24 mouse cellular contexts compared by ENCODE assay signal in the genomic region with DNA sequence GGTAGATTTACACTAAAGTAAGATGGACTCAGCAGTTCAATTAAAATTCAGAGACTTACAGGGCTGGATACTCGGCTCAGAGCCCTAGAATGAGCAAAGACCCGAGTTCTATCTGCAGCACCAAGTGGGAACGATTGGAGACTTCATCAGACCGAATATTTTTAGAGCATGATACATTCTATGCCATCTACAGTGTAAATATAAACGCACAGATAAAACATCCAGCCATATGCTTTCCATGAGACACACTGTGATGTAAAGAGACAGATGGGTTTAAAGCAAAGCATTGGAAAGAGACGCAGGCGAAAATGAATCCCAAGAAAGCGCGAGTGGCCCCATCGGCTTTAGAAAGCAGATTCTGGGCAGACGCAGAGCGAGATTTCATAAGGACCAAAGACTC.
DNase-seq lines count a peak whose midpoint lies in the region; ATAC-seq and TF ChIP-seq lines count a peak whose summit lies in the region.
"Had no signal": no experiment of that assay in that cellular context is flagged by ENCODE, and none has a peak within 500 bp of the region (broad histone marks: within the 10 kb centered on the region; RNA-seq: fewer than 3 reads in every experiment).

No protein-coding gene starts in this region.

- no peak overlapping the region for H3K4me3 ChIP-seq in forebrain, embryonic 13.5 days
- no peak overlapping the region for H3K4me3 ChIP-seq in forebrain, embryonic 12.5 days (replicated peaks)
- peak overlapping the region; percentile 16; the same call in 1 of the 2 replicates for H3K4me3 ChIP-seq in left cerebral cortex, adult 2 months
- H3K4me3 ChIP-seq: heart, embryonic 12.5 days; layer of hippocampus, adult 2 months; limb, embryonic 12.5 days; midbrain, embryonic 10.5 days had no signal

- intact Hi-C loops in left cerebral cortex, adult 2 months (cut with DNase I), result loop anchor here (2.0 kb wide), 2 partner anchors 14 to 16 kb away; no protein-coding TSS in a partner anchor
- intact Hi-C loops in left cerebral cortex, postnatal 25 days (cut with DNase I), result loop anchor here (2.0 kb wide), 1 partner anchor 16 kb away; no protein-coding TSS in a partner anchor

- no peak for ATAC-seq in forebrain, embryonic 13.5 days
- no peak for ATAC-seq in forebrain, embryonic 12.5 days (ENCODE audit: low FRiP score)
- ATAC-seq: hindbrain, postnatal 0 days; intestine, embryonic 16.5 days; liver, postnatal 0 days had no signal

- 0 out of 2 replicates have a peak overlapping the region, but pooled peaks have one; percentile 14 for H3K27ac ChIP-seq in forebrain, embryonic 13.5 days
- H3K27ac ChIP-seq in forebrain, embryonic 12.5 days, result no peak overlapping the region
- peak overlapping the region; percentile 80 for H3K27ac ChIP-seq in left cerebral cortex, adult 2 months
- H3K27ac ChIP-seq: hindbrain, postnatal 0 days; layer of hippocampus, adult 2 months; limb, embryonic 12.5 days; midbrain, embryonic 10.5 days had no signal

- H3K27me3 ChIP-seq in forebrain, embryonic 13.5 days, result no peaks in the 10 kb centered on the region
- H3K27me3 ChIP-seq in forebrain, embryonic 12.5 days, result no peaks in the 10 kb centered on the region

- no peaks in the 10 kb centered on the region for H3K9me3 ChIP-seq in forebrain, embryonic 13.5 days (replicated peaks)
- no peaks in the 10 kb centered on the region for H3K9me3 ChIP-seq in forebrain, embryonic 12.5 days
- H3K9me3 ChIP-seq: heart, embryonic 12.5 days; limb, embryonic 12.5 days; midbrain, embryonic 10.5 days had no signal

- no peaks in the 10 kb centered on the region for H3K4me1 ChIP-seq in forebrain, embryonic 13.5 days
- no peaks in the 10 kb centered on the region for H3K4me1 ChIP-seq in forebrain, embryonic 12.5 days
- H3K4me1 ChIP-seq: heart, embryonic 12.5 days; limb, embryonic 12.5 days; midbrain, embryonic 10.5 days had no signal

- H3K36me3 ChIP-seq in forebrain, embryonic 13.5 days (ENCODE audit: poor library complexity, severe bottlenecking), result no peaks in the 10 kb centered on the region
- H3K36me3 ChIP-seq in forebrain, embryonic 12.5 days (replicated peaks), result no peaks in the 10 kb centered on the region
- H3K36me3 ChIP-seq: heart, embryonic 12.5 days; limb, embryonic 12.5 days; midbrain, embryonic 10.5 days had no signal

- WGBS in forebrain, embryonic 13.5 days, result 85% methylated on average over 12 of the region's 12 CpGs
- 87% methylated on average over 12 of the region's 12 CpGs for WGBS in forebrain, embryonic 12.5 days

- no peak overlapping the region for H3K4me2 ChIP-seq in forebrain, embryonic 13.5 days
- H3K4me2 ChIP-seq in forebrain, embryonic 12.5 days, result no peak overlapping the region
- H3K4me2 ChIP-seq: heart, embryonic 12.5 days; limb, embryonic 12.5 days; liver, embryonic 11.5 days had no signal

- no peak for TF ChIP-seq CTCF in left cerebral cortex, adult 2 months (IDR thresholded peaks at IDR 0.05)

- H3K9ac ChIP-seq in forebrain, embryonic 13.5 days, result no peak overlapping the region
- H3K9ac ChIP-seq in forebrain, embryonic 12.5 days, result no peak overlapping the region
- H3K9ac ChIP-seq: heart, embryonic 12.5 days; limb, embryonic 12.5 days; liver, postnatal 0 days had no signal

- DNase-seq in left cerebral cortex, adult 2 months (ENCODE audit: extremely low spot score in 1 of 2, low spot score in 2 of 2), result no peak
- DNase-seq in left cerebral cortex, adult 11 months (ENCODE audit: low spot score), result no peak
- DNase-seq in brain, embryonic 18.5 days (ENCODE audit: low read depth, low spot score), result peak; percentile 51
- peak; percentile 60 to 94 for DNase-seq in left cerebral cortex, postnatal 25 days (ENCODE audit: low spot score in 2 of 2)
- no peak for DNase-seq in lung, adult 18-20 months
- DNase-seq in kidney, postnatal 4 days, result no peak
- DNase-seq: adrenal gland, postnatal 10 days; cerebellum, adult 9-11 months; gastrocnemius, postnatal 25 days; heart, adult 18-20 months; heart, postnatal 10 days; kidney, adult 9 months; kidney, postnatal 14 days; liver, postnatal 0 days; lung, postnatal 10 days had no signal

Comparison
In these comparisons a context has a peak if more than half of its experiments do, and no peak if none do; other contexts are left out.
1. DNase-seq: peak in brain, embryonic 18.5 days (single experiment) and left cerebral cortex, postnatal 25 days (2 of 2); none in left cerebral cortex, adult 2 months (0 of 2), left cerebral cortex, adult 11 months (single experiment), lung, adult 18-20 months (0 of 2) and kidney, postnatal 4 days (0 of 2).